Mouse (Mus musculus) forebrain, embryonic 15.5 days (tissue): ENCODE measurements around the gene Cercam. TPM values are rescaled to one million over a fixed set of nuclear protein-coding genes. Genes with fewer than 3 reads are reported as not detected.

Experiments used
- ATAC-seq: fragments of 200-750 bp; cut with Nextera tagmentation; replicated peaks from 2 replicates; pipeline ENCODE4 v1.8.0; 2017; ENCODE audit warnings: mild to moderate bottlenecking, moderate TSS enrichment, moderate library complexity
- H3K27ac ChIP-seq: fragments of 300-500 bp; sonication (generic); replicated peaks from 2 replicates; pipeline ENCODE4 v1.5.1; 2015; ENCODE audit warnings: mild to moderate bottlenecking, inconsistent platforms
- H3K27me3 ChIP-seq: fragments of 300-500 bp; sonication (generic); 2 replicates; pipeline ENCODE4 v1.6.1; 2015; ENCODE audit warnings: inconsistent platforms
- H3K36me3 ChIP-seq: fragments of 300-500 bp; sonication (generic); 2 replicates; pipeline ENCODE4 v1.6.1; 2015; ENCODE audit warnings: mild to moderate bottlenecking, inconsistent platforms
- H3K4me1 ChIP-seq: fragments of 300-500 bp; sonication (generic); 2 replicates; pipeline ENCODE4 v1.6.1; 2015; ENCODE audit warnings: inconsistent platforms
- H3K4me2 ChIP-seq: fragments of 300-500 bp; sonication (generic); replicated peaks from 2 replicates; pipeline ENCODE4 v1.6.1; 2015; ENCODE audit warnings: mild to moderate bottlenecking, inconsistent platforms
- H3K4me3 ChIP-seq: fragments of 300-500 bp; sonication (generic); 2 replicates; pipeline ENCODE4 v1.5.1; 2015; ENCODE audit warnings: mild to moderate bottlenecking, inconsistent platforms
- H3K9ac ChIP-seq: fragments of 300-500 bp; sonication (generic); replicated peaks from 2 replicates; pipeline ENCODE4 v1.6.1; 2015; ENCODE audit warnings: mild to moderate bottlenecking, inconsistent platforms
- H3K9me3 ChIP-seq: fragments of 300-500 bp; sonication (generic); 2 replicates; pipeline ENCODE4 v1.6.1; 2016; ENCODE audit warnings: inconsistent platforms
- WGBS: fragments of 180-500 bp; shearing (Covaris S2); methylation state at CpG from one replicate; pipeline ENCODE4 v1.1.7; 2015; ENCODE audit warnings: mixed read lengths; 5-methylcytosine and 5-hydroxymethylcytosine counted together
- polyA plus RNA-seq: library from polyadenylated mRNA; unstranded; fragments of >200 nt; fragmentation: Nextera tagmentation; extraction: Ambion mirVana; gene quantifications from 2 replicates; pipeline ENCODE4 v1.2.1, GENCODE M21; 2015

Cercam gene
- polyA plus RNA-seq, 1 experiment from 2014 or later: 7.2 TPM

- H3K4me3 ChIP-seq: no peak overlapping the region
- WGBS: 6% methylated on average over 19 of the region's 19 CpGs
- H3K27me3 ChIP-seq: no peaks in the 10 kb centered on the region
- no peak overlapping the region for H3K4me2 ChIP-seq
- no peak for ATAC-seq
- H3K9ac ChIP-seq: no peak overlapping the region
- 0 out of 2 replicates have a peak, but pooled peaks cover 6% of the 10 kb centered on the region for H3K4me1 ChIP-seq
- H3K36me3 ChIP-seq: no peaks in the 10 kb centered on the region
- H3K27ac ChIP-seq: no peak overlapping the region
- no peaks in the 10 kb centered on the region for H3K9me3 ChIP-seq
These were observed 12.3 kb upstream of the Cercam start for GRCm38 (mm10) chr2:29856451-29857260.

- H3K9me3 ChIP-seq: no peaks in the 10 kb centered on the region
- no peaks in the 10 kb centered on the region for H3K27me3 ChIP-seq
- no peak for ATAC-seq
- 44% methylated on average over 2 of the region's 2 CpGs for WGBS
- no peak overlapping the region for H3K27ac ChIP-seq
- H3K4me3 ChIP-seq: no peak overlapping the region
- 0 out of 2 replicates have a peak, but pooled peaks cover 6% of the 10 kb centered on the region for H3K4me1 ChIP-seq
- no peaks in the 10 kb centered on the region for H3K36me3 ChIP-seq
- H3K9ac ChIP-seq: no peak overlapping the region
- H3K4me2 ChIP-seq: no peak overlapping the region
These were observed 11.6 kb upstream of the Cercam start for GRCm38 (mm10) chr2:29857341-29857740.

DNA sequence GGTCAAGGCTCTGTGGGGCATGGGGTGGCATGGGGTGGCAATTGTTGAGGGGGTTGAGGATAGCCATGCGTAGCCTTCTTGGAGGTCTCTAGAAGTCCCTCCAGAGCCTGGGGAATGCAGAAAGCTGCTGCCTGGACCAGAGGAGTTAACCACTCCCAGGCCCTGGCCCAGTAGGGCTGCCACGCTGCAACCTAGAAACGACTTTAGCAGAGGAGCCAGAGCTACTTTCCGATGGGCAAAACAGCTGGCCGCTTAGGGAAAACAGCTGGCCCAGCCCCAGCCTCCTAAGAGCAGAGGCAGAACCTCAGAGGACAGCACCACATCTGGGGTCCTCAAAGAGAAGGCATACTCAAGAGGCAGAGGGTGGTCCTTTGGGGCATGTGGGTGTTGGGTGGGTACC, 11.0 kb upstream of the Cercam start:
- Histone ChIP-seq H3K9ac (no peak overlapping the region), H3K4me3 (no peak overlapping the region), H3K36me3 (no peaks in the 10 kb centered on the region), H3K4me1 (0 out of 2 replicates have a peak, but pooled peaks cover 6% of the 10 kb centered on the region), H3K9me3 (no peaks in the 10 kb centered on the region), H3K27me3 (no peaks in the 10 kb centered on the region), H3K4me2 (no peak overlapping the region), H3K27ac (no peak overlapping the region)
- 81% methylated on average over 5 of the region's 5 CpGs for WGBS
- ATAC-seq: no peak

DNA sequence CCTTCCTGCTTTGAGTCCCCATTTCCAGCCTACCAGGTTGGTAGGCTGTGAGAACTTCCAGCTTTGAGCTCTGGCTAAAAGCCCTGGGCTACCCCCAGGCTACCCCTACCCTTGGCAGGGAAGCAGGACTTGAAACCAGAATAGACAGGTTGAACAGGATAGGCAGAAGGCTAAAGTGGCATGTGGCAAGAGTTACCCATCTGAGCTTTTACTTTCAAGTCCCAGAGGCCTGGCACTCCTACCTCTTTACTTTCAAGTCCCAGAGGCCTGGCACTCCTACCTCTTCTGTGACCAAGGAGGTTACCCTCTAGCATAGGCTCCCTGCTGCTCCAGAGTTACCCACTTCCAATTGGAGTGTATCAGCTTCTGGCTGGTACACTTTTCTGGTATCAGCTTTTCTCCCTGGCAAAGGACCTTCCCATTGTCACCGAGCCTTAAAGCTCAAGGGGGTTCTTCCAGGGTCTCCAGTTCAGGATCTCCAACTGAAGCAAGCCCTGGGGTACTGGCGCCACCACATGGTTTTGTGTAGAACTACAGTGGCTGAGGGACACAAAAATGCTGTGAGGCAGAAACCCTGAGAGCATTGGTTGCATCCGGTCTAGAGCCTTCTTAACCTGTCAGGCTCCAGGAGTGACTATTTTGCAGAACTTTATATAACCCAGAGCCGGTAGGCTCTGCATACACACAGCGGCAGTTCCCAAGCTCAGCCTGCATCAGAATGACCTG, 10.1 kb upstream of the Cercam start:
- Histone ChIP-seq H3K36me3 (no peaks in the 10 kb centered on the region), H3K9me3 (no peaks in the 10 kb centered on the region), H3K4me2 (no peak overlapping the region), H3K4me3 (no peak overlapping the region), H3K27ac (no peak overlapping the region), H3K4me1 (0 out of 2 replicates have a peak, but pooled peaks cover 6% of the 10 kb centered on the region), H3K27me3 (no peaks in the 10 kb centered on the region), H3K9ac (no peak overlapping the region)
- 15% methylated on average over 5 of the region's 5 CpGs for WGBS
- no peak for ATAC-seq

GRCm38 (mm10) chr2:29865125-29865524, 3.8 kb upstream of the Cercam start:
- Histone ChIP-seq H3K4me1 (peaks cover 14% of the 10 kb centered on the region), H3K36me3 (no peaks in the 10 kb centered on the region), H3K4me3 (no peak overlapping the region), H3K27me3 (no peaks in the 10 kb centered on the region), H3K4me2 (no peak overlapping the region), H3K27ac (no peak overlapping the region), H3K9me3 (no peaks in the 10 kb centered on the region), H3K9ac (no peak overlapping the region)
- ATAC-seq: no peak
- 82% methylated on average over 4 of the region's 4 CpGs for WGBS

DNA sequence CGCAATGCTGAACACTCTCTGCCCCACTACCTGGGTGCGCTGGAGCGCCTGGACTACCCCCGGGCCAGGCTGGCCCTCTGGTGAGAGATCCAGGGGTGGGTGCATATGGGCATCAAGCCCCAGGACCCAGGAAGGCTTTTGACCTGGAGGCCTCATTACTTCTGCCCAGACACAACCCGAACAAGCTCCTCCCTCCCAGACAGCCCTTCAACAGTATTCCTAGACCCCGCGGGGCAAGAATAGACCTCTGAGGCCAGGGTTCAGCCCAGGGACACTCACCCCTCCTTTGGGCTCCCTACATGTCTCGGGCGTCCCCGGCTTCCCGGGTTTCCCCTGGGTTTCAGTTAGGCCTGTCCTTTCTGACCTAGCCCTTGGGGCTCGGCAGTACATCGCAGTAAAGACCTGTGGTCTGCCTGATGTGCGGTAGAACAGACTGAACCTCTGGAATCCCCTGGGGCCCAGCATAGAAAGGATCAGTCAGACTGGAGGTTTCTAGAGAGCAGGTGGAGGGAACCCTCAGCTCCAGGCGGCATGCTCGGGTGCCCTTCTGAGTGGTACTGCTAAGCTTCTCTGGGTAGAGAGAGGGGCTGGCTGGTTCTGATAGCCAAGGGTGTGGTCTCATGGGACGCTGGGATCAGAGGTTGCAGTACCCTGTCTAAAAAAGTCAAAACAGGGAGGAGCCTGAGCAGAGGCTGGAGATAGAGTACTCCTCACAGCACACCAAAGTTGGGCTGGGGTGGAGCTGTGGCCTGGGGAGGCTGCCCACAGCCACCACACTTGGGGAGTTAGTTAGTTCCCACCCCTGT, 885 bp downstream of the Cercam start:
- 3% methylated on average over 17 of the region's 17 CpGs for WGBS
- no peak; the same call in 1 of the 2 replicates for ATAC-seq
- no peaks in the 10 kb centered on the region for H3K9me3 ChIP-seq
- H3K4me2 ChIP-seq: peak overlapping the region; percentile 89
- peaks cover 17% of the 10 kb centered on the region for H3K4me1 ChIP-seq
- peak overlapping the region; percentile 54 for H3K9ac ChIP-seq
- peak overlapping the region; percentile 58 for H3K4me3 ChIP-seq
- no peaks in the 10 kb centered on the region for H3K36me3 ChIP-seq
- no peaks in the 10 kb centered on the region for H3K27me3 ChIP-seq
- peak overlapping the region; percentile 81; the same call in 1 of the 2 replicates for H3K27ac ChIP-seq

- Histone ChIP-seq H3K36me3 (no peaks in the 10 kb centered on the region), H3K4me1 (peaks cover 17% of the 10 kb centered on the region), H3K4me3 (no peak overlapping the region), H3K27me3 (no peaks in the 10 kb centered on the region), H3K4me2 (no peak overlapping the region), H3K9me3 (no peaks in the 10 kb centered on the region), H3K9ac (no peak overlapping the region), H3K27ac (no peak overlapping the region)
- 92% methylated on average over 10 of the region's 10 CpGs for WGBS
- no peak for ATAC-seq
These were observed 3.8 kb downstream of the Cercam start for GRCm38 (mm10) chr2:29872581-29873295.

GRCm38 (mm10) chr2:29873801-29874200, 4.8 kb downstream of the Cercam start:
- Histone ChIP-seq H3K27ac (no peak overlapping the region), H3K4me1 (peaks cover 15% of the 10 kb centered on the region), H3K9ac (no peak overlapping the region), H3K4me3 (no peak overlapping the region), H3K4me2 (no peak overlapping the region), H3K36me3 (no peaks in the 10 kb centered on the region), H3K9me3 (no peaks in the 10 kb centered on the region), H3K27me3 (no peaks in the 10 kb centered on the region)
- WGBS: 84% methylated on average over 4 of the region's 4 CpGs
- ATAC-seq: no peak

DNA sequence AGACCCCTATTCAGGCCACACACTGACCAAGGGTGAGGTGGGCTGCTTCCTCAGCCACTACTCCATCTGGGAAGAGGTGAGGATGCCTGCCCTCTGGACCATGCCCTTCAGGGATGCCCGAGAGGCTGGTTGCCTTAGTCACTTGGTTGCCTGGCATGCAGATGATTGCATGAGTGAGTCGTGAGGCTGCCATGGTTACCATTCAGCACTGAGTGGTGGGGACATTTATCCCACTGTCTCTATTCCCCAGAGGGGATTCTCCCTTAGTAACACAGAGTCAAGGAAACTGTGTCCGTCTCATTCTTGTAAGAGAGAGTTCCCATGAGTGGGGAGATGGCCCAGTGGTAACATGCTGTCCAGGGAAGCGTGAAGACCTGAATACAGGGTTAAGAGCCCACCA, 9.1 kb downstream of the Cercam start:
- Histone ChIP-seq H3K9ac (no peak overlapping the region), H3K4me2 (no peak overlapping the region), H3K4me3 (no peak overlapping the region), H3K9me3 (no peaks in the 10 kb centered on the region), H3K36me3 (no peaks in the 10 kb centered on the region), H3K27ac (no peak overlapping the region), H3K27me3 (no peaks in the 10 kb centered on the region), H3K4me1 (no peaks in the 10 kb centered on the region)
- no peak for ATAC-seq
- 57% methylated on average over 4 of the region's 4 CpGs for WGBS

GRCm38 (mm10) chr2:29879191-29879590, 10.2 kb downstream of the Cercam start:
- Histone ChIP-seq H3K9me3 (no peaks in the 10 kb centered on the region), H3K4me2 (no peak overlapping the region), H3K9ac (no peak overlapping the region), H3K4me3 (no peak overlapping the region), H3K27ac (no peak overlapping the region), H3K4me1 (no peaks in the 10 kb centered on the region), H3K27me3 (no peaks in the 10 kb centered on the region), H3K36me3 (no peaks in the 10 kb centered on the region)
- WGBS: 76% methylated on average over 8 of the region's 8 CpGs
- ATAC-seq: no peak

GRCm38 (mm10) chr2:29879964-29880830, 11.2 kb downstream of the Cercam start:
- no peak for ATAC-seq
- no peaks in the 10 kb centered on the region for H3K4me1 ChIP-seq
- H3K9ac ChIP-seq: no peak overlapping the region
- H3K4me2 ChIP-seq: no peak overlapping the region
- H3K27ac ChIP-seq: no peak overlapping the region
- H3K4me3 ChIP-seq: no peak overlapping the region
- WGBS: 81% methylated on average over 17 of the region's 17 CpGs
- no peaks in the 10 kb centered on the region for H3K36me3 ChIP-seq
- no peaks in the 10 kb centered on the region for H3K9me3 ChIP-seq
- no peaks in the 10 kb centered on the region for H3K27me3 ChIP-seq
